Mouse (Mus musculus): ENCODE results near the gene Aspscr1. TPM values are rescaled to one million over a fixed set of nuclear protein-coding genes. Genes with fewer than 3 reads are reported as not detected.

Gene Aspscr1
- polyA plus RNA-seq, 1 experiment from 2014 or later: 145 TPM

DNA sequence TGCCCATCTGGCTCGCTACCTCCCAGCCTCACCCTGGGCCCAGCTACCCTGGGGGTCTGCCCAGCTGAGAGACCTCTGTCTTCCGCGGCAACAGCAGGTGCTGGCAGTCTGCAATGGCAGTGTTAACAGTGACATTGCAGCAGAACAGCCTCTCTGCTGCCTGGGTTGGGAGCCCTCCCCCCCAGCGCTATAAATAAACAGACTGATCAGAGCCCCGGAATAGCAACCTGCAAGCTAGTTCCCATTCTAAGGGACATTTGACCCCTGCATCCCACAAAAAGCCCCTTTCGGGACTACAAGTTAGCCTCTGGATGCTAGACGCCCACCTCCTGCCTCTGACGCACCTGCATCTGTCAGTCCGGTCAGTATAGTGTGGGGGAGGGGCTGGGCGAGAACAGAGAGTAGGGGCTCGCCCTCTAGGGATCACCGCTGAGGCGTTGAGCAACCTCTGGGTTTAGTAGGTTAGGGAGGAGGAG, 24.7 kb upstream of the Aspscr1 start, which contains the start of gene Myadml2:
TSS of gene Myadml2 (minus strand) at position 158 of the 476 bp plus-strand sequence.
- no peaks in the 10 kb centered on the region for H3K36me3 ChIP-seq (replicated peaks)
- no peak within 1 kb of the TSS for H3K4me3 ChIP-seq (replicated peaks)
- peak within 1 kb of the TSS; percentile 35 for H3K4me2 ChIP-seq
- H3K9me3 ChIP-seq: no peaks in the 10 kb centered on the region
- H3K27ac ChIP-seq: no peak within 1 kb of the TSS
- peaks cover 28% of the 10 kb centered on the region for H3K27me3 ChIP-seq
- H3K4me1 ChIP-seq: peaks cover 12% of the 10 kb centered on the region
- WGBS: 6% methylated on average over 13 of the region's 13 CpGs
- ATAC-seq (ENCODE audit: low FRiP score): no peak
- no peak within 1 kb of the TSS for H3K9ac ChIP-seq

DNA sequence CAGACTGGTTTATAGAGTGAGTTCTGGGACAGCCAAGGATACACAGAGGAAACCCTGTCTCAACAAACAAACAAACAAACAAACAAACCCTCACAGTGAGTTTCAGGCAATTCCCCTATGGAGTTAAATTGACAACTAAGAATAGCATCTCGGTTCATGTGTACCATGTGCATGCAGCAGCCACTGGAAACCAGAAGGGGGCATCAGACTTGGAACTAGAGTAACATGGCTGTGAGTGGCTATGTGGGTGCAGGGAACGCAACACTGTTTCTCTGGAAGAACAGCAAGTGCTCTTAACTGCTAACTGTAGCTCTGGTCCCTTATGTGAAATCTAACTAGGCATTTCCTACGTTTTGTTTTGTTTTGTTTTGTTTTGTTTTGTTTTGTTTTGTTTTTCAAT, 20.9 kb upstream of the Aspscr1 start:
- Histone ChIP-seq H3K36me3 (replicated peaks) (no peaks in the 10 kb centered on the region), H3K9me3 (no peaks in the 10 kb centered on the region), H3K9ac (no peak overlapping the region), H3K4me3 (replicated peaks) (no peak overlapping the region), H3K4me2 (no peak overlapping the region), H3K27ac (no peak overlapping the region), H3K4me1 (peaks cover 9% of the 10 kb centered on the region), H3K27me3 (peaks cover 44% of the 10 kb centered on the region)
- 69% methylated on average over 3 of the region's 3 CpGs for WGBS
- no peak for ATAC-seq (ENCODE audit: low FRiP score)

DNA sequence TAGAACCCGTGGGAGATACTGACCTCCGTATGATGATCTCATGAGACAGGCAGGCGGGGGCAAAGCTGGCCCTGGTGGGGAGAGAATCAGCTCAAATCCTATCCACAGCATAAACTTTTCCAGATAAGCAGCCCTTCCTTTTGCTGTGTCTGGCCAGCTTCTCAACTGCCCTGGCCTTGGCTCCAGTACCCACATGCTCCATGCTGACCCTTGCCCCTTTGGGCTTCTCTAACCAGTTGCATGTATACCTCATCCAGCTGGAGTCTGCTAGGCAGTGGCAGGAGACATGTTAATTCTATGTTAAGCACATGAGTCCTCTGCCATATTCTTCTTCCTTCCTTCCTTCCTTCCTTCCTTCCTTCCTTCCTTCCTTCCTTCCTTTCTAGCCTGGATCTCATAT, 18.0 kb upstream of the Aspscr1 start:
- Histone ChIP-seq H3K27me3 (peaks cover 61% of the 10 kb centered on the region), H3K9me3 (no peaks in the 10 kb centered on the region), H3K4me1 (peaks cover 7% of the 10 kb centered on the region), H3K27ac (no peak overlapping the region), H3K4me3 (replicated peaks) (no peak overlapping the region), H3K36me3 (replicated peaks) (no peaks in the 10 kb centered on the region), H3K4me2 (no peak overlapping the region), H3K9ac (no peak overlapping the region)
- 75% methylated on average over 3 of the region's 3 CpGs for WGBS
- no peak for ATAC-seq (ENCODE audit: low FRiP score)

DNA sequence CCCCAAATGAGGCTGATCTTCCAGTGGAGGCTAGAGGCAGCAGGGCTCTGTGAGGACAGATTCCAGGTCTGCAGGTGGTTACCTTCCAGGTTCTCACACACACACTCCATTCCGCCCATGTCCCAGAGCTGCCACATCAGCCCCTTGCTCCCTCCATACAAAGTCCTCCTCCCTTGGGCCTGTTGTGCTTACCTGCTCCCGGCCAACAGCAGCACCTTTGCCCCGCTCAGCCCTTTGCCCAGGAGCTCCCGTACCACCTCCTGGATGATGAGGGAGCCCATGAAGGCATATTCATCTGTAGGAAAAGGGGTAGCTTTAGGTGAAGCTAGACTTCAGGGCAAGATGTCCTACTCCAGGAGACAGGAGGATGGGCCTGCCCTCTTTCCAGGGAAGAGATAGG, 15.5 kb upstream of the Aspscr1 start:
- peaks cover 23% of the 10 kb centered on the region for H3K4me1 ChIP-seq
- 85% methylated on average over 4 of the region's 4 CpGs for WGBS
- H3K4me3 ChIP-seq (replicated peaks): no peak overlapping the region
- no peak overlapping the region for H3K27ac ChIP-seq
- ATAC-seq (ENCODE audit: low FRiP score): no peak
- H3K27me3 ChIP-seq: peaks cover 79% of the 10 kb centered on the region
- no peak overlapping the region for H3K9ac ChIP-seq
- H3K9me3 ChIP-seq: no peaks in the 10 kb centered on the region
- H3K36me3 ChIP-seq (replicated peaks): no peaks in the 10 kb centered on the region
- no peak overlapping the region for H3K4me2 ChIP-seq

DNA sequence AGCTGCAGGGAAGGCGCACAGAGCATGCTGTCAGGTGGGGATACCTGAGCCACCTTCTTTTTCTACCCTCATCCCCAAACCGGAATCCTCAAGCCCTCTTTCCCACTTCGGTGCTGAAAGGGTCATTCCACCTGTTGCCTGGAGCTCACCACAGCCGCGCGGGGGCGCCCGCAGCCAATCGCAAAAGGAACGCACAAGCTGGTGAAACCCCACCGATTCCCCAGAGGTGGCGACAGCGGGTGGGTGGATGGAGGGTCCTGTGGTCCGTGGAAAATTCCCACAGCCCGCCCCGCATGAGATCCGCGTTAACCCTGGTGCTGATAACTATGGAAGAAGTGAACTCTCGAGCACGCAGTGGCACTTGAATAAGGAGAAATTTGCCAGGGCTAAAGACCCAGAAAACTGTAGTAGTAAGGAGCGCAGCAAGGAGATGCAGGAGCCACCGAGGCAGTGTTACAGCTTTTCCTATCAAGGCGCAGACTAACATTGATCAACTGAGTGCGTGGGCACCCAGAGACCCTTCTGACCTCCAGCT, 13.8 kb upstream of the Aspscr1 start:
- Histone ChIP-seq H3K4me2 (no peak overlapping the region), H3K27me3 (peaks cover 95% of the 10 kb centered on the region), H3K9me3 (no peaks in the 10 kb centered on the region), H3K4me1 (peaks cover 23% of the 10 kb centered on the region), H3K36me3 (replicated peaks) (no peaks in the 10 kb centered on the region), H3K4me3 (replicated peaks) (no peak overlapping the region), H3K9ac (no peak overlapping the region), H3K27ac (no peak overlapping the region)
- 5% methylated on average over 24 of the region's 24 CpGs for WGBS
- no peak for ATAC-seq (ENCODE audit: low FRiP score)

DNA sequence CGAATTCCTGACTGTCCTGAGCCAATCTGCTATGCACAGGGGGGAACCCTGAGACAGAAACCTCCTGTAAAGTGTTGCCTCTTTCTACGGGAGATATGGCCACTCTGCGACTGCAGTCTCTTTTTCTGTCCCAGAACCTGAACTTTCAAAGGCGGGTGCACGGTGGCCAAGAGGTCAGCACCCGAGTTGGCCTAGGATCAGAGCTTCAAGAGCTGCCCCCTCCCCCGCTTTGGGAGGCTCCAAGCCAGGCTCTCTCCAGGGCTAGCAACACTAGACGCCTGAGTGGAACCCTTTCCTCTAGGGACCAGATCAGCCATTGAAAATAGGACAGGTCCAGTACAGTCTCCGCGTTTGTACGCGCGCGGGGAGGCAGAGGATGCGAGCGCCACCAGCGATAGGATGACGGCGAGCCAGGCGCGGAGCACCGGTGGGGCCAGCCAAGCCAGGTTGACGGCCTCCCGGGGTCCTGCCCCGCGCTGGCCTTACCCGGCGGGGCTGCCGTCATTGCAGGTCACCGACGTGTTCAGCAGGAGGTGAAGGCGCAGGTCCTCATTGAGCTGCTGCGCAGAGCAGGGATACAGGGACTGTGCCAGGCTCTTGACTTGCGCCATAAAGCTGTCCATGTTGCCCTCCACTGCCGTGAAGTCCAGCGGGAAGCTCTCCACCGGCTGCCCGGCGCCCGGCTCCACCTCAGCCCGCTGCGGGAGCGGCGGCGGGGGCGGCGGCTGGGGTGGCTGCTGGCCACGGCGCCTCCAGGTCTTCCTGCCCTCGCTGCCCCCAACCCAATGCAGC, 13.1 kb upstream of the Aspscr1 start:
- Histone ChIP-seq H3K36me3 (replicated peaks) (no peaks in the 10 kb centered on the region), H3K4me2 (peak overlapping the region; percentile 60), H3K27ac (no peak overlapping the region), H3K9ac (peak overlapping the region; percentile 33; the same call in 1 of the 2 replicates), H3K4me3 (replicated peaks) (peak overlapping the region; percentile 41), H3K9me3 (no peaks in the 10 kb centered on the region), H3K4me1 (peaks cover 23% of the 10 kb centered on the region), H3K27me3 (peaks cover 93% of the 10 kb centered on the region)
- 3% methylated on average over 45 of the region's 50 CpGs for WGBS
- 0 out of 2 replicates have a peak, but pooled peaks have one; percentile 6 for ATAC-seq (ENCODE audit: low FRiP score)

DNA sequence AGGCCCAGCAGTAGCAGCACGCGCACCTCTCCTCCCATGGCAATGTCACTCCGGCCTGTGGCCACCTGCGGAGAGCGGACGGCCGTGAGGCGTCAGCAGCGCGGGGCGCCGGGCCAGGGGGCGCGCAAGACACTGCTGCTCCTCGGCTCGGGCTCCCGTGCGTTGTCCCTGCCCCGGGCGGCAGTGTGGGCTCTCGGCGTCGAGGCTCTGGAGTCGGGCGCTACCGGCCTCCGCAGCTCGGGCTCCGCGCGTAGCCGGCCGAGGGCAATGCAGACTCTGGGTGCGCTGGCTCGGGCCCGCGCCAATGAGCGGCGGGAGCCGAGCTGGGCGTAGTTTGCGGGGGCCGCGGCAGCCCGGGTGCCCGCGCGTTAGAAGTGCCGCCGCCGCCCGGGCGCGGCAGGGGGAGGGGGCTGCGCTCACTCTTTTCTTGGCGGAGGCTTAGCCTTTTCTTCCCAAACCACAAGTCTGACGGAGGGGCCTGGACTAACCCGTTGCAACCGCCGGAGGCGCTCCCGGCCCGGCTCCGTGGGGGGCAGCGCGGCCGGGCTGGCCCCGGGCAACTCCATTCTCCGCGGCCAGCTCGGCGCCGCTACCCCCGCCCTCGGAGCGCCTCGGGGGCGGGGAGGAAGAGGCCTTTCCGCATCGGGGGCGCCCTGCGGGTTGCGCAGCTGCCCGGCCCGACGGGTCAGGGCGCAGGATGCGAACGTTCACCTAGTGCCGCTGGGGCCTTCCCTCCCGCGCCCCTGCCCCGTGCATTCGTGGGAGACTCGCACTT, 12.3 kb upstream of the Aspscr1 start:
- Histone ChIP-seq H3K4me3 (replicated peaks) (peak overlapping the region; percentile 41), H3K4me2 (peak overlapping the region; percentile 60), H3K27ac (no peak overlapping the region), H3K36me3 (replicated peaks) (no peaks in the 10 kb centered on the region), H3K27me3 (peaks cover 97% of the 10 kb centered on the region), H3K9ac (peak overlapping the region; percentile 33; the same call in 1 of the 2 replicates), H3K9me3 (no peaks in the 10 kb centered on the region), H3K4me1 (peaks cover 23% of the 10 kb centered on the region)
- ATAC-seq (ENCODE audit: low FRiP score): 0 out of 2 replicates have a peak, but pooled peaks have one; percentile 36
- under 1% methylated on average over 82 of the region's 95 CpGs for WGBS

DNA sequence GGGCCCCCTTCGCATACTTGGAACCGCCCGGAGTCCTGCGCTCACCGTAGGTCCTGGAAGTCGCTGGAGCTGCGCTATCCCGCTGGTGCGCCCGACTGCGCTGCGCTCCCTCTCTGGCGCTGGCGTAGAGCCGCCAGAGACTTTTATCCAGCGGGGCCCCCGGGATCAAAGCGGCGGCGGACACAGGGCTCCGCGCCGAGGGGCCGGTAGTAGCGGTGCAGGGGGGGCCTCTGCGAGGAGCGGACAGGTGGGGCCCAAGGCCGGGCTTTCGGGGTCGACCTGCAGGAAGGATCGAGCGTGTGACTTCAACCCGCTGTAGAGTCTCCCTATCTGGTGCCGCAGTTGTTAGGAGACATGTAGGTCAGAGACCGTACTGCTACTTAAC, 11.7 kb upstream of the Aspscr1 start, which contains the start of gene Notum:
TSS of gene Notum (minus strand) at position 100 of the 385 bp plus-strand sequence.
- WGBS: 1% methylated on average over 35 of the region's 35 CpGs
- no peak within 1 kb of the TSS for H3K27ac ChIP-seq
- H3K27me3 ChIP-seq: peaks cover 95% of the 10 kb centered on the region
- peak within 1 kb of the TSS; percentile 33; the same call in 1 of the 2 replicates for H3K9ac ChIP-seq
- peaks cover 23% of the 10 kb centered on the region for H3K4me1 ChIP-seq
- no peaks in the 10 kb centered on the region for H3K9me3 ChIP-seq
- H3K4me2 ChIP-seq: peak within 1 kb of the TSS; percentile 60
- H3K4me3 ChIP-seq (replicated peaks): peak within 1 kb of the TSS; percentile 41
- H3K36me3 ChIP-seq (replicated peaks): no peaks in the 10 kb centered on the region
- ATAC-seq (ENCODE audit: low FRiP score): no peak

DNA sequence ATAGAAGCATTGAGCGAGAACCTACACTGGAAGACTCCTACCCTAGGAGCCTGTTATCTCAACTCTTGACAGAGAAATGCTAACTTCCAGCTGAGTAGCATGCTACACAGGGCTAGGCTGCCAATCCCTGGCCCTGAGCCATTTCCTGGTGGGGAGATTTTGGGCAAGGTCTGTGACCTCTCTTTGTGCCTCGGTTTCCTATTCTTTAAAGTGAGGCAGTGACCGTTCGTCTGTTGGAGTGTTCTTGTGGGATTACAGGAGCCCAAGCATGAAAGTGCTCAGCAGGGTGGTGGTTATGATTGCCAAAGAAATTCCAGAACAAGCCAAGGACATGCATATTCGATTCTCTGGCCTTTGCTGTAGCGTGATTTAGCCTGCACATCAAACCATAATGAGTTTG, 10.0 kb upstream of the Aspscr1 start:
- no peak overlapping the region for H3K9ac ChIP-seq
- no peaks in the 10 kb centered on the region for H3K9me3 ChIP-seq
- ATAC-seq (ENCODE audit: low FRiP score): no peak
- no peak overlapping the region for H3K4me2 ChIP-seq
- H3K27ac ChIP-seq: no peak overlapping the region
- no peak overlapping the region for H3K4me3 ChIP-seq (replicated peaks)
- H3K36me3 ChIP-seq (replicated peaks): no peaks in the 10 kb centered on the region
- H3K4me1 ChIP-seq: peaks cover 29% of the 10 kb centered on the region
- WGBS: 49% methylated on average over 6 of the region's 6 CpGs
- H3K27me3 ChIP-seq: peaks cover 85% of the 10 kb centered on the region

DNA sequence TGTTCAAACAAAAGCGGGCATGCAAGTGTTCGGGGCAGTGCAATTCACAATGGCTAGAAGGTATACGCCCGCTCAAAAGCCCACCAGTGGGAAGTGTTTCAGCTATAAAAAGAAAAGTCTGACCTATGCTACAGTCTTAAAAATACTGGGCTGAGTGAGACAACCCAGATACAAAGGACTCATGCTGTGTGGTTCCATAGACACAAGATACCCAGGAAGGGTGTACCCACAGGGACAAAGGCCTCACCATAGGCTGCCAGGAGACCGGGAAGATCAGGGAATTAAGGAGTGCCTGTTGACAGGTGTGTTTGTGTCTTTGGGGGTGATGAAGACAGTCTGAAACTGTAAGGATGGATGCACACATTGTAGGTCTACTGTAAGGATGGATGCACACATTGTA, 9.1 kb upstream of the Aspscr1 start:
- no peak for ATAC-seq (ENCODE audit: low FRiP score)
- H3K4me2 ChIP-seq: no peak overlapping the region
- no peaks in the 10 kb centered on the region for H3K36me3 ChIP-seq (replicated peaks)
- no peak overlapping the region for H3K4me3 ChIP-seq (replicated peaks)
- H3K27ac ChIP-seq: no peak overlapping the region
- H3K9me3 ChIP-seq: no peaks in the 10 kb centered on the region
- H3K9ac ChIP-seq: no peak overlapping the region
- peaks cover 29% of the 10 kb centered on the region for H3K4me1 ChIP-seq
- 59% methylated on average over 5 of the region's 5 CpGs for WGBS
- H3K27me3 ChIP-seq: peaks cover 75% of the 10 kb centered on the region

DNA sequence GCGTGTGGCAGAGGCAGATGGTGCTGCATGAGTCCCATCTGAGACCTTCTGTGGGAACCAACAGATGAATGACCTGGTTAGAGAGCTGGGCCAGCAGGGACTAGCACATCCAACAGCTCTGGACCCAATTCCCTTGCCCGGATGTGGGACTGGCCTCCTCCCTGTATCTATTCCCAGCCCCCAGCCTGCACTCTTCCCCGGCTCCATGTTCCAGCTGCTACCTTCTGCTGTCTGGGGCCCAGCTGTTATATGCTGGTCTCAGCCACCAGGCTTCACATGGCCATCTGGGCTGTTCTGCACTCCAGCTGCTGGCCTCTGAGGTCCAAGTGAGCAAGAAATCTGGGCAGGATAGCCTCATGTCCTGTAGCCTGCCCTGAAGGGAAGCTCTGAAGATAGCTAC, 7.4 kb upstream of the Aspscr1 start:
- Histone ChIP-seq H3K4me1 (peaks cover 15% of the 10 kb centered on the region), H3K27ac (no peak overlapping the region), H3K36me3 (replicated peaks) (no peaks in the 10 kb centered on the region), H3K9ac (no peak overlapping the region), H3K4me3 (replicated peaks) (no peak overlapping the region), H3K9me3 (no peaks in the 10 kb centered on the region), H3K27me3 (peaks cover 59% of the 10 kb centered on the region), H3K4me2 (no peak overlapping the region)
- WGBS: 86% methylated on average over 3 of the region's 3 CpGs
- no peak for ATAC-seq (ENCODE audit: low FRiP score)

DNA sequence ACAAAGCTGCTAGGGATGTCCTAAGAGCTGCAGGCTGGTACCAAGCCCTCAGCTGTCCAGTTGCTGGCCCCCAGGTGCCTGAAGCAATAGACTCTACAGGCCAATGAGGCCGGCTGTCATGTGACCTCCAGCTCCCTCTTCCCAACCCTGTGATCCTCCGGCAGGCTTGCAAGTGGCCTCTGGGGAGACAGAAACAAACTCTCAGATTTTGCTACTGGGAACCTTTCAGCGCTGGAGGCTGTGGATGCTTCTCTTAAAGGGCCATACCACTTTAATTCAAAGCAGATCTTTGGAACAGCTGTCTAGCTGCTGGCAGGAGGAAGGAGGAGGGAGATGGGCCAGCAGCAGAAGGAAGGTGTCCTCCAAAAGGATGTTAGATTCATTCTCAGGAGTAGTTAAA, 6.2 kb upstream of the Aspscr1 start:
- Histone ChIP-seq H3K4me3 (replicated peaks) (no peak overlapping the region), H3K4me2 (no peak overlapping the region), H3K36me3 (replicated peaks) (no peaks in the 10 kb centered on the region), H3K9me3 (no peaks in the 10 kb centered on the region), H3K27me3 (peaks cover 46% of the 10 kb centered on the region), H3K27ac (no peak overlapping the region), H3K9ac (no peak overlapping the region), H3K4me1 (peaks cover 5% of the 10 kb centered on the region; the same call in 1 of the 2 replicates)
- WGBS: 8% methylated on average over 3 of the region's 3 CpGs
- ATAC-seq (ENCODE audit: low FRiP score): no peak

All from forebrain, embryonic 12.5 days (tissue).